Mouse (Mus musculus) ovary, postnatal 10 days (tissue): ENCODE results near the gene Tyk2.
A peak's percentile ranks its signal among the peaks of the same experiment; 100 is the strongest.

Source experiments
- DNase-seq: peaks from one replicate; pipeline ENCODE4 v3.0.0; 2022; ENCODE audit warnings: low spot score

Gene Tyk2

DNA sequence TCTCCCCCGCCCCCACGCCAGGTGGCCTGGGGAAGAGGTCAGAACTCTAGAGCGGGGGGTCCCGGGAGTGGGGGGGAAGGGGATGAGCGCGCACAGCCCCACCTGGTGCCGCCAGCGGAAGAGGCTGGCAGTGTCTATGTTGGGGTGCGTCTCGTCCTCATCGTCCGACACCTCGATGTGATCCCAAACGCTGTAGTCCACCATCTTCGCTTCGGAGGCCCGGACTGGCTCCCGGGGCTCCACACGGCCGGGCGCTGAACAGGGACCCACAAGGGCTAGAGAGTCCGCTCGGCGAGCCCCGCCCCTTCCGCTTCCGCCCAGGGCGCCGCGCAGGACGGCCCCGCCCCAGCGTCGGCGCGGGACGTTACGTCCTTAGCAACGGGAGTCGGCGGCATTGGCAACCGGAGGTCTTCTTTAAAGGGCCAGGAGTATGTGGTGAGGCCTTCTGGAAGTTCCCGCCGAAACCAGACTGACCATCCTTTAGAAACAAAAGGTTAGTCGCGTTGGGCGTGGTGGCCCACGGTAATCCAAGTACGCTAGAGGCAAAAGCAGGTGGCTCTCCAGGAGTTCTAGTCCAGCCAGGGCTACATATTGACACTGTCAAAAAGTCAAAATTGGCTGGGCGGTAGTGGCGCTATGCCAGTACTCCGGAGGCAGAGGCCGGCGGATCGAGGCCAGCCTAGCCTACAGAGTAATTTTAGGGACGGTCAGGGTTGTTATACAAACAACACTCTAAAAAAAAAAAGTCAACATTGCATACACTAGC, 18.8 kb upstream of the Tyk2 start, which contains the start of gene Cdc37:
Gene Cdc37, minus strand, starts transcription at position 329 of the 766 bp plus-strand sequence.
- peak; percentile 77 for DNase-seq

DNA sequence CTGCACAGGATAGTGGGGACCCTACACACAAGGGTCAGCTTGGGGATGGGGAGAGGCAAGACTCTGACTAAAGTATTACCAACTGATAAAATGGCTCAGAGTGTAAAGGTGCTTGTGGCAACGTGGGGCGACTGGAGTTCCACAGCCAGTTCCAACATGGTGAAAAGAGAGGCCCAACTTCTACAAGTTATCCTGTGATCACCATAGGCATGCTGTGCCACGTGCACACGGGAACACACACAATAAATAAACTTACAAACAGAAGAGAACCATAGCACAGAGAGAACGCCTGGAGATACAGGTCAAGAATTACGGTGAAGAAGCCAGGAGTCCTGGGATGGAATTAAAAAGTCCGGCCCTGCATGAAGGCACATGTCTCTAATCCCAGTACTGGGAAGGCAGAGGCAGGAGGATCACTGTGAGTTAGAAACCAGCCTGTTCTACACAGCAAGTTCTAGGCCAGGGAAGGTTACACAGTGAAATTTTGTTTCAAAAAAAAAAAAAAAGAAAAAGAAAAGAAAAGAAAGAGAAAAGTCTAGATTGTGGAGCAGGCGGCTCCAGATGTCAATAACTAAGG, 18.1 kb upstream of the Tyk2 start:
- DNase-seq, result no peak

DNA sequence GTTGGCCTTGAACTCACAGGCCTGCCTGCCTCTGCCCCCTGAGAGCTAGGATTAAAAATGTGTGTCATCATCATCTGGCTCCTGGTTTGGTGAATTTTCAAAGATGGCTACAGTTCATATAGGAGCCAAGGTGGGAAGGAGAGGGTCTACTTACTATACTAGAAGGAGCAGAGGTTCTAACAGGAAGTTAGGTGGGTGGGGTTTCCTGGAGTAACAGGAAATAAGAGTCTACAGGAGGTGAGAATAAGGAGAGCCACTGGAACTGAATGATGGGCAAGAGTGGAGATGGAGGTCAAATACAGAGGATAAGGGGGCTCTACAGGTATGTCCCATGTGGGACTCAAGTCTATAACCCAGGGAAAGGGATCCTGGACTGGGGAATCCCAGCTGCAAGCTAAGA, 17.4 kb upstream of the Tyk2 start:
- DNase-seq, result no peak

DNA sequence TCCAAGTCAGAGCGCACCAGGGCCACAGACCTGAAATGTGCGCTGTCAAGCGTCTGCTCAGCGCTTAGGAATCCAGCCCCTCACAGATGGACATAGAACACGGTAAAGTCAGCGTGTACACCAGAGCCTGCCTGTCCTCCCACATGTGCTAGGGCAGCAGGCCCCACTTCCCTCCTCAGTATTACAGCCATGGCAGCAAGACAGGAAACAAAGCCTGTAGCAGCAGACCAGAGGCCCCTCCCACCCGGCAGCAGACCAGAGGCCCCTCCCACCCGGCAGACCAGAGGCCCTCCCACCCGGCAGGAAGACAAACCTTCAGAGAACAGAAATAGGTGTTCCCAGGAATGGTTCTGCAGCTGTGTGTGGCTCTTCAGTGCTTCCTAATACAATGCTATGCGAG, 15.7 kb upstream of the Tyk2 start:
- DNase-seq, result no peak

DNA sequence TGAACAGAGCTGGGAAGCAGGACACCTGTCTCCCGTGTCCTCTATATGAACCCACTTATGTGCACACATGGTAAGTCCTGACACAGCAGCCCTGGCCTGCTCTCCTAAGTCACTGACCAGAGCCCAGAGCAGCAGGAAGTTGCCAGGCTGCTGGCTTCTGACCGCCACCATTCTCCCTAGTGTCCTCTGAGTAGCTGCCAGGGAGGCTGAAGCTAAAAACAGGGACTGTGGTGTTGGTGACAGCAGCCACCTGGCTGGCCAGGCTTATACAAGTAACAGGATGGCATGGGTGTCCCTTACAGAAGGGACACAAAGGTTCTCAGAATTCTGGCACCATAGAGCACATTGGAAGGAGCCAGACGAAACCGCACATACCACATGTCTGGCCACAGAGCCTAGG, 14.4 kb upstream of the Tyk2 start:
- DNase-seq, result no peak

DNA sequence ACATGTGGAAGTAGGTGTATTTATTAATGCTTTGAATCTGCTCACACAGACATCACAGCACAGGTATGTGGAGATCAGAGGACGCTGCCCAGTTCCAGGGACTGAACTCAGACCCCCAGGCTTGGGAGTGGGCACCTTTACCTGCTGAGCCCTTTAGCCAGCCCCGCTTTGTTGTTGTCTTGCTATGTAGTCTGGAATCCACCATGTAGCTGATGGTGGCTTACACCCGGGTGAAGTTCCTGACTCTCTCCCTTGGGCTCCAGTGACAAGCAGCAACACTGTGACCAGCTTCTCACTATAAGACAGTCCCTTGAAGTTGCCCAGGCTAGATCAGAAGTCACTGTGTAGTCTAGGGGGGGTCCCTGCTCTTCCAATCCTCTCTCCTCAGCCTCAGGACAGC, 13.3 kb upstream of the Tyk2 start:
- no peak for DNase-seq

DNA sequence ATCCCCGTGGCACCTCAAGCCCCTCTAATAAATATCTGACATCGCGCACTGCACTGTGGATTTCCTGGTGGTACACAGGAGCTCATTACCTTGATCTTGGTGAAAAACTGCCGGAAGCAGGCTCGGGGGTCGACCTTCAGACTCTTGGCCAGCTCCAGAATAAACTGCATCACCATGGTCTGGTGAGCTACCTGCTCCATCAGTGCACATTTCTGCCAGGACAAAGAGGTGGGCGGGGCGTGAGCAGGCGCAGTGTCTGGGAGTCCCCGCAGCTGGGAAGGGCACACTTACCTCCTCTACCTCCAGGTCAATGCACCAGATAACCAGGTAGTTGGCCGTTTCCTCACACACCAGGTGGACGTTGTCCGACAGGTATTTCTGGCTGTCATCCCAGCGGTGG, 10.9 kb upstream of the Tyk2 start:
- no peak for DNase-seq

DNA sequence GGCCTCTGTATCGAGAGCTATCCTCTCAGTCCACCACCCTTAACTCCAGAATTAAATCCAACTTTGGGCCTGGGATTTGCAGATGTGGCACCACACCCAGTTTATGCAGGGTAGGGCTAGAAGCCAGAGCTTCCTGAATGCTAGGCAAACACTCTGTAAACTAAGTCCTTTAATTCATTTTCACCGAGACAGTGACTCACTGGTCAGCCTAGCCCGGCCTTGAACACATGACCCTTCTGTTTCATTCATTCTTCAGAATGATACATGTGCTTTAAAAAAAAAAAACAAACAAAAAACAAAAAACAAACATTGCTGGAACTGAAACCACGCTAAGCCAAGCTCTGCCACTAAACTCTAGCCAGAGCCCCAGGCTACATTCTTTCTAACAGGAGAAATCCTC, 7.3 kb upstream of the Tyk2 start:
- DNase-seq, result no peak

DNA sequence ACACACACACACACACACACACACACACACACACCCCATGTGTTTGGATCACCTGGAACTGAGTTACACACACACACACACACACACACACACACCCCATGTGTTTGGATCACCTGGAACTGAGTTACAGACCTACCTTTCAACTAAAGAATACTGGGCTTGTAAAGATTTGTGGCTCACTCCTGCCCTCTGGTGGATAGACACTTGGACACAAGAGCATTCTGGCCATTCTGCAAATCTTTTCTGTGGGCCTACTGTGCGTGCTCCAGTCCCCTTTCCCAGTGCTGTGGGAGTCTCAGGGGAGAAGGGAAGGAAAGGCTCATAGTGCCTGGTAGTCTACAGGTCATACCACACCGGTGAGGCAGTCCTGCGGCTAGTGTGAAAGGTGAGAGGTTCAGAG, 6.2 kb upstream of the Tyk2 start:
- no peak for DNase-seq

DNA sequence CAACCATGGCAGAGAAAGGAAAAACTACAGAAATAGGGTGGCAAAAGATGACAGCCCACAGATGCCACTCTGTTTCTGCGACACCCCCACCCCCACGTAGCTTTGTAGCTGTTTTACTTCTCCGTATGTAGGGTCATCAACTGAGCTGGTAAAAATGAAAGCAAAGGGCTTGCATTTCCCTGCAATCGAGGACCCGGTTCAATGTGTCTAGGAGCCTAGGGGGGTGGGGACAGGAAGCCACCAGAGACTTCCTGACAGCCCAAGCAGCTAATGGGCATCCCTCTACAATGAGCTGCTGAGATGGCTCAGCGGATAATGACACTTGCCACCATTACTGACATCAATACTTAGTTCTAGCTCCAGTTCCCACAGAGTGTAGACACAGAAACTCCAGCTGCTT, 5.4 kb upstream of the Tyk2 start:
- no peak for DNase-seq

DNA sequence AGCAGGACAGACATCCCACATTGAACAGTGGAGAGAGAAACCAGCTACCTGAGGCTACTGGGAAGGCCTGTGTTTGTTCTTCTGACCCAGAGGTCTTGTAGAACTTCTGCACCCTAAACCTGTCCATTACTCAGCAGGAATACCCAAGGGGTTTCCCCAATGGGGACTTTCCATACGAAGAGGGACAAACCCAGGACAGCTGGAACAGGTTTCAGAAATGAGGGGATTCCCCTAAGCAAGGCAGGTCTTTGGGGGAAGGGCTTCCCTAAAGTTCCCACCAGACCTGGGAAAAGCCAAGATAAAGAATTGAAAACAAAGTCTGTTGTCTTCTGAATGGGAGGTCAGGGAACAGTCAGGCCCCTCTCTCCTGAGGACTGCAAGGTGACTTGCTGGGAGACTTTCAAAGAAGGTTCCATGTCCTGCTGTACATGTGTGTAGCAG, 4.9 kb upstream of the Tyk2 start:
- no peak for DNase-seq

DNA sequence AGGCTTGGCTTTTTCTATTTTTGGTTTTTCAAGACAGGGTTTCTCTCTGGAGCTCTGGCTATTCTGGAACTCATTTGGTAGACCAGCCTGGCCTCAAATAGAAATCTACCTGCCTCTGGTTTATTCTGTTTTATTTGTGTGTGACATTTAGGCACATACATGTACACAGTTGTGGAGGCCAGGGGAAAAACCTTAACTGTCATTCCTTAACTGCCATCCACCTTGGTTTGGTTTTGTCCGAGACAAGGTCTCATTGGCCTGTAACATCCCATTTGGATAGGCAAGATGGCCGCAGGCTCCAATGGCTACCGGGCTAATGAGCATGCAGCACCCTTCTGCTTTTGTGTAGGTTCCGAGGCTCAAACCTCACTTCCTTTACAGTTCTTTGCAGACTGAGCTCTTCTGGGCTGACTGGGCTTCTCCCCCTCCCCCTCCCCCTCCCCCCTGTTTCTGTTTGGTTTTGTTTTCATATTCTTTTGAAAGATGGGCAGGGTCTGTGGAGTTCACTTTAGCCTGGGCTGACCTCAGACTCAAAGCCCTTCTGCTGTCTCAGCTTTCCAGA, 4.4 kb upstream of the Tyk2 start:
- DNase-seq, result no peak

DNA sequence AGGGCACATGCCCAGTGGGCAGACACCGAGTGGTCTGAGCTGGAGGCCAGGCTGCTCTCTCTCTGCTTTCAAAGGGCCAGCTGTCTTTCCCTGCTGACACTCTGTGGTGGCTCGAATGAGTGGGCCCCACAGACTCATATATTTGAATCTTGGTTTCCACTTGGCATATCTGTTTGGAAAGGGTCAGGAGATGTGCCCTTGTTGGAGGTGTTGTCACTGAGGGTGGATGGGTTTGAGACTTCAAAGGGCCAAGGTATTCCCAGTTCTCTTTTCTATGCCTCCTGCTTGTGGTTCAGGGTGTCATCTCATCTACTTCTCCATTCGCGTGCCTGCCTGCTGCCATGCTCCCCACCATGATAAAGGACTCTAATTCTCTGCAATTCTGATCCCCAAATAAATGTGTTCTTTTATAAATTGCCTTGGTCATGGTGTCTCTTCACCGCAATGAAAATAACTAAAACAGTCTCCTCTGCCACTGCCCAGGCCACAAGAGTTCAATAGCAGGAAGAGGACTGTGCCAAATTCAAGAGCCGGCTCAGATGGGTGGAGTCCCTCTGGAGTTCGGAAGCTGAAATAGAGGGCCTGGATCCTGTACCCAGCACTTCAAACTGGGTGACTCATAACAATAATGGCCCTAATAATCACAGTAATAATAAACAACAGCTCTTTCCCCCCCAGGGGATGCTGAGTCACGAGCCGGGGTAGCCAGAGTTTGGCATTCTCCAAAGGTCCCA, 3.7 kb upstream of the Tyk2 start:
- DNase-seq, result no peak

DNA sequence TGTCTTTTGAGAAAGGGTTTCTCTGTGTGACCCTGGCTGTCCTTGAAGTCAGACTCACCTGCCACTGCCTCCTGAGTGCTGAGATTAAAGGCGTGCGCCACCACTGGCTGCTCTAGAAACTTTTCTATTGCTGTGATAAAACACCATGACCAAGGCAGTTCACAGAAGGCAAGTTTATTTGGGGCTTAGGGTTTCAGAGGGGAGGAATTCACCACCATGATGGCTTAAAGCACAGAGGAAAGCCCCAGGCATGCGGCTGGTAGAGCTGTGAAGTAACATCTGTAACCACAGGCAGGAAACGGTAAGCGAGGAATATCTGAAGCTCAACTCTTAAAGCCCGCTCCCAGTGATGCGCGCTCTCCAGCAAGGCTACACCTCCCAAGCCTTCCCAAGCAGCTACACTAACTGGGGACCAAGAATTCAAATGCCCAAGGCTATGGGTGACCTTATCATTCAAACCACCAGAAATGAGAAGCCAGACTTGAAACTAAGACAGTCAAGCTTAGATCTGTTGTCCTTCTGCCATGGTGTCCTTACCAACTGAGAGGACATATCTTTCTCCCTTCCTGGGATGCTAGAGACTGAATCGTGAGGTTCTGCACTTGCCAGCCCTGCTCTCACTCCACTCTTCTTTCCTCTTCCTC, 2.1 kb upstream of the Tyk2 start:
- DNase-seq, result no peak

DNA sequence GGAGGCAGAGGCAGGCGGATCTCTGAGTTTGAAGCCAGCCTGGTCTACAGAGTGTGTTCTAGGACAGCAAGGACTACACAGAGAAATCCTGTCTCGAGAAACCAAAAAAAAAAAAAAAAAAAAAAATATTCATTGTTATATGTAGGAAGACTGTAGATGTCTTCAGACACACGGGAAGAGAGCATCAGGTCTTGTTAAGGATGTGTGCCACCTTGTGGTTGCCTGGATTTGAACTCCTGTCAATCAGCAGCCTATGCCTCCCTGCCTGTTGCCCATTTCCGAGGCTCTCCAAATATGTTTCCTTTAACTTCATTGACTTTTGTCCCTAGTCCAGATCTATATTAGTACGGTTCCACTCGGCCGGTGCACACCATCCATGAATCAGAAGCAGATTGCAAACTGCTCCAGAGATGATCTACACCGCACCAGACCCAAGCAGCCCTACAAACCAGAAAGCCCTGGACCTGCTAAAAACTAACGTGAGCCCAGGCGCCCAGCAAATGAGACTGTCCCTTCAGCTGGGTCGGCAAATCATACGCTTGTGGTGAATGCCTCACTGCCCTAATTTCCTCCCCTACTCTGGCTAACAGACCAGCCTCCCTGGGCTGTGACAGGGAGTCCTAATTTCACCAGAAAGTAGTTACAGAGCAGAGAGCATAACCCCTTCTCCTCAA, 1.2 kb upstream of the Tyk2 start:
- DNase-seq, result no peak

DNA sequence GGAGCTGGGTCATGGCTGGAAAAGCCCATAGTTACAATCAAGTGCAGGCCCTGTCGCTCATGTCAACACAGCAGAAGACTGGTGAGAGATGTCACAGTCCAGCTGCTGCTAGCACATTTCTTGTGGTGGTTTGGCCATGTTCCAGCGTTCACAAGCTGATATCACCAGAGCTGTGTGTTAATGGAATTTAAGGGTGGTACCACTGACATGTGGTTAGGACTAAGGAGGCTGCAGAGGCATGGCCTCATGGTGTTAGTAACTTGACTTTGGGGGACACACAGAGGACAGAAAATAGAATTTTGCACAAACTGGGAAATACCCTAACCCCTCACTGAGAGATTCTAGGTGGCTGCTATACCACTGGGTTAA, 4.8 kb downstream of the Tyk2 start:
- DNase-seq, result no peak

DNA sequence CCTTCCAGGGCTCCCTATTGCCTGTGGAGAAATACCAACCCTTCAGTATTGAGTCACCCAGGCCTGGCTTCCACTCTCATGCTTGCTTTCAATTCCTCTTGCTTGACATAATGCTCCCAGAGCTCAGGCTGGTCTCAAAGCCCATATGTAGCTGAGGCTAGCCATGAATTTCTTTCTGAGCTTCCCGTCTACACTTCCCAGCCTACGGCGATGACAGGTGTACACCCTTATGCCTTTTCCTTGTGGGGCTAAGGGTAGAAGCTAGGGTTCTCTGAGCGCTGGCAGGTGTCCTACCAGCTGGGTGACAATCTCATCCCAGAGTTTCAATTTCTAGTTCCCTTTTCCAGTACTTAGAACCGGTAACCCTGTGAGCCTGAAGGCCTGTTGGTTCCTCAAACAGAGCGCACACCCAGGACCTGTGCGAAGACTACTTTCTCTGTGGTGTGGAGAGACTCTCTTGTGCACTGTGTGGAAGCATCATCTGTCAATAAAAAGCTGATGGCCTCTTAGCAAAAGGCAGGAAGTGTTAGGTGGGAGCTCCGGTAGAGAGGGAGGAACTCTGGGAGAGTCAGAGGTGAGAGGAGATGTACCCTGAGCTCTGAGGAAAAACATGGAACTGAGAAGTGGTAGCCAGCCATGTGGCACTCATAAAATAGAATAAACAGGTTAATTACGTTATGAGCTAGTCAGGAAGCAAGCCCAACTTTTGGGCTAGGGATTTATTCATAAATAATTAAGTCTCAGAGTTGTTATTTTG, 5.4 kb downstream of the Tyk2 start:
- DNase-seq, result no peak

DNA sequence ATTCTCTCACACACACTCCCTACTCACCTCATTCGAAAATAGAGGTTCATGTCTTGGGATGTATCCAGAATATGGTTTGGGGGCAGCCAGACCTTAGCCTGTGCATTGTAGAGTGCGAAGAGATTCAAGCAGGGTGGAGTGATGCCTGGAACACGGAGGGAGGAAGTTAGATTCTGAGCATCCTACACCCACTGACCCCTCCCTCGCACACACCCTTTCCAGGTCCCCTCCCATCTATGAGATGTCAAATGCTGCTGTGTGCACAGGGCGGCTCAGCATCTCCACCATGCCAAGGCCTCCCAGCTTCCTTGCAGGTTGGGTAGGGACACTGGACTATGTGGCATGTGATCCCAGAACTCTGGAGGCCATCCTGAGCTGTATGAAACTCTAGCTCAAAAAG, 6.2 kb downstream of the Tyk2 start:
- no peak for DNase-seq

DNA sequence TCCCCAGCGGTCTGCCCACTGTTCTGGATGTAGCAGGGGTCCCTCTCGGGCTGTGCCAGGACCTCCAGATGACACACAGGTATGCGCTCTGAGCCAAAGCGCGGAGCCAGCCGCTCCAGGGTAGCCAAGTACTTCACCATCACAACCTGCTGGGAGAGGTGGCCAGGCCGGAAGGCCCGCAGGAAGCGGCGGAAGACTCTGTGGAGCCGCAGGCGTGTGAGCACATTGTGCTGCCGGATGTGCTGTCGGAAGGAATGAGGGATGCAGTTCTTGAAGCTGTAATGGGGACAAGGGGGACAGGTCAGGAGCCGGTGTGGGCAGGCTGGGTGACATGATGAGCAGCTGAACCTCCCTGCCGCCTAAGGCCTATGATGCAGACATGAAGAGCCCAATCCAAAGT, 9.6 kb downstream of the Tyk2 start:
- DNase-seq, result no peak

DNA sequence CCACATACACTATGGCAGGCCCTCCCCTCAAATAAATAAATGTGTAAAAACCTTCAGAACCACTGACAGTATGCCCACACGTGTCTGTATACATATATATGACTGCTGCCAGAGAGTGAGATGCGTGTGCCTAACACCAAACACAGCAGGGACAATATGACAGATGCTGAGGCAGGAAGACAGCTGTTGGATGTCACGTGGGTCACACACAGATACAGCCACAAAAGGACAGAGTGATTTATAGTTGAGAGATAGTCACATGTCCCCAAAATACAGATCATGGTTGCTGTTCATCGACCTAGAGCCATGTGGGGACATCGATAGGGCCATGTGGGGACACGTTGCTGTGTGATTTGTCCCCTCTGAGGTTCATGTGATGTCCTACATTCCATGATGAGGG, 14.0 kb downstream of the Tyk2 start:
- DNase-seq, result no peak

DNA sequence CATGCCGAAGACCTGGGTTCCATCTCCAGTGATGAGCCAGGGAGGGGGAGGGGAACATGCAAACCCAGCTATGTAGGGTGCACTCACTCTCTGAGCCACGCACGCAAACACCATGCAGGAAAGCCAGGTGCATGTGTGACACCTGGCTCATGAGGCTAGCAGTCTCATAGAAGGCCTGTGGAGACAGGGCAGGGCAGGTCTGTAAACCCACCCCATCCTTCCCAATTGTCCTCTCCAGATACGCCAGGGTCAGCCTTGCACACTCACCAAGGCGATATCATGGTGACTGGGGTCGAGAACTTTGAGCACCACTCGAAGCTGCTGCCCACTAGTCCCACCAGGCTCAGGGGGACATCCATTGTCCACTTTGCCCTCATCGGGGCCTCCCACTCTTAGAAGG, 15.9 kb downstream of the Tyk2 start:
- DNase-seq, result no peak
